7 mouse cellular contexts compared by ENCODE assay signal in the genomic region with DNA sequence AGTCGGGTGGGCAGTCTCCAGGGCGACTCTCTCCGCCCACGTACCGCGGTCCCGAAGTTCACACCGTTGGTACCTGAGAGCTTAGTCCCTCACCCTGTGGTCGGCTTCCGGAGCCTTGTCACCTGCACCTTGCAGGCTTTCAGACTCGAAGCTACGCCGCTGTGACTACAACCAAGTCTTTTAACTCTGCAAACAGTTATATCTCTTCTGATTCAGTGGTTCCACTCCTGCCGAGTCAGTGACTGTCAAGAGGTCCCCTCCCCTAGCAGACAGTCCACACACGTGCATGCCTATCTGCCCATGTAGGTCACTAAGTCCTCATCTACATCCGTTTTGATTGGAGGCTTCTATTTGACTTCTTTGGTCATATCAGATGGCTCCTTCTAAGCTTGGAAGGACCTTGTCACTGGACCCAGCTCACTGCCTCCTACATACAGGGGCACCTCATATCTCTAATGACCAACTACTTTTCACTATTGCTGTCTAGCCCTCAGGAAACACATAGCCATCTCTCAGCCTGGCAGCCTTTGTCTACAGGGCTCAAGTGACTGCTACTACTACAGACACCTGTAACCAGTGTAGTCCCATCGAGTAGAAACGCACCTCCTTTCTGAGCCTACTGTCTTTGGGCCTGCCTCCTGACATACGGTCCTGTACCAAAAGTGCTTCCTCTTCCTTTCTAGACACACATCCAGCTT. TPM values are rescaled to one million over a fixed set of nuclear protein-coding genes. Genes with fewer than 3 reads are reported as not detected.
DNase-seq lines count a peak whose midpoint lies in the region; ATAC-seq and TF ChIP-seq lines count a peak whose summit lies in the region.

No protein-coding gene starts in this region.

- no peaks in the 10 kb centered on the region for H3K9me3 ChIP-seq in forebrain, embryonic 13.5 days (replicated peaks)
- no peaks in the 10 kb centered on the region for H3K9me3 ChIP-seq in liver, embryonic 13.5 days (replicated peaks)

- H3K4me3 ChIP-seq in thymus, adult 2 months (ENCODE audit: control insufficient read depth, insufficient read depth, low read length) = peak overlapping the region; percentile 91
- H3K4me3 ChIP-seq in forebrain, embryonic 13.5 days = peak overlapping the region; percentile 69
- peak overlapping the region; percentile 81 for H3K4me3 ChIP-seq in liver, embryonic 13.5 days (replicated peaks)

- 5% methylated on average over 19 of the region's 19 CpGs for WGBS in thymus, adult 2 months
- WGBS in forebrain, embryonic 13.5 days = 14% methylated on average over 19 of the region's 19 CpGs
- WGBS in liver, embryonic 13.5 days (ENCODE audit: insufficient replicate concordance) = 8% methylated on average over 19 of the region's 19 CpGs

- no peak for TF ChIP-seq POLR2A in thymus, adult 2 months (IDR thresholded peaks at IDR 0.05; ENCODE audit: control insufficient read depth, extremely low read depth, insufficient read depth, low read length, poor library complexity)

- H3K9ac ChIP-seq in forebrain, embryonic 13.5 days = peak overlapping the region; percentile 75
- peak overlapping the region; percentile 86 for H3K9ac ChIP-seq in liver, embryonic 13.5 days

- ATAC-seq in forebrain, embryonic 13.5 days = peak; percentile 28
- peak; percentile 45 for ATAC-seq in liver, embryonic 13.5 days (ENCODE audit: low read depth)

- no peak for DNase-seq in thymus, adult 2 months
- no peak for DNase-seq in thymus, adult 18-20 months
- DNase-seq in liver, embryonic 13.5 days = no peak
- no peak for DNase-seq in layer of hippocampus, adult 18-20 months (ENCODE audit: low spot score in 2 of 2)
- no peak for DNase-seq in thymus, postnatal 25 days
- DNase-seq in thymus, postnatal 0 days (ENCODE audit: low spot score) = no peak

- H3K36me3 ChIP-seq in thymus, adult 2 months (ENCODE audit: control insufficient read depth, insufficient read depth, low read length) = peaks cover 8% of the 10 kb centered on the region
- H3K36me3 ChIP-seq in forebrain, embryonic 13.5 days (ENCODE audit: poor library complexity, severe bottlenecking) = peaks cover 36% of the 10 kb centered on the region
- peaks cover 37% of the 10 kb centered on the region for H3K36me3 ChIP-seq in liver, embryonic 13.5 days

- no peak for TF ChIP-seq CTCF in thymus, adult 2 months (IDR thresholded peaks at IDR 0.05; ENCODE audit: borderline replicate concordance, control insufficient read depth, extremely low read depth, insufficient read depth, low read length, poor library complexity)

- H3K4me1 ChIP-seq in thymus, adult 2 months (replicated peaks; ENCODE audit: control insufficient read depth, insufficient read depth, low read length) = peaks cover 20% of the 10 kb centered on the region
- H3K4me1 ChIP-seq in forebrain, embryonic 13.5 days = peaks cover 34% of the 10 kb centered on the region
- peaks cover 47% of the 10 kb centered on the region for H3K4me1 ChIP-seq in liver, embryonic 13.5 days (replicated peaks)

- H3K4me2 ChIP-seq in forebrain, embryonic 13.5 days = peak overlapping the region; percentile 89
- peak overlapping the region; percentile 91 for H3K4me2 ChIP-seq in liver, embryonic 13.5 days

- H3K27ac ChIP-seq in thymus, adult 2 months (ENCODE audit: control insufficient read depth, insufficient read depth, low read length) = peak overlapping the region; percentile 62
- peak overlapping the region; percentile 83 for H3K27ac ChIP-seq in forebrain, embryonic 13.5 days
- H3K27ac ChIP-seq in liver, embryonic 13.5 days = peak overlapping the region; percentile 97

- H3K27me3 ChIP-seq in thymus, adult 2 months (ENCODE audit: control insufficient read depth, insufficient read depth, low read length) = no peaks in the 10 kb centered on the region
- no peaks in the 10 kb centered on the region for H3K27me3 ChIP-seq in forebrain, embryonic 13.5 days
- peaks cover 5% of the 10 kb centered on the region; the same call in 1 of the 2 replicates for H3K27me3 ChIP-seq in liver, embryonic 13.5 days

RNA-seq across cellular contexts. Expression of a gene that starts 0.7 kb away (rescaled TPM):
- 2.6 and 4.6 TPM in 2 replicates for polyA plus RNA-seq in thymus, adult 2 months (2012; rRNA removed)
- polyA plus RNA-seq in forebrain, embryonic 13.5 days (2015; fragmentation: Nextera tagmentation; extraction: Ambion mirVana) = 0.93 and 1.1 TPM in 2 replicates
- polyA plus RNA-seq in liver, embryonic 13.5 days (2015; fragmentation: Nextera tagmentation; extraction: Ambion mirVana) = 0.19 and 0.23 TPM in 2 replicates
- total RNA-seq in layer of hippocampus, adult 18-20 months (2021) = under 1 TPM; 0.46 to 0.62 TPM
- 0.21 and 0.26 TPM in 2 replicates for polyA plus RNA-seq in thymus, postnatal 0 days (2015; fragmentation: Nextera tagmentation; extraction: Ambion mirVana)

RNA-seq across cellular contexts. Expression of a gene that starts 0.8 kb away (rescaled TPM):
- polyA plus RNA-seq in thymus, adult 2 months (2012; rRNA removed) = 73.2 and 79.9 TPM in 2 replicates
- 24.6 and 28.6 TPM in 2 replicates for polyA plus RNA-seq in forebrain, embryonic 13.5 days (2015; fragmentation: Nextera tagmentation; extraction: Ambion mirVana)
- 10.6 and 11.2 TPM in 2 replicates for polyA plus RNA-seq in liver, embryonic 13.5 days (2015; fragmentation: Nextera tagmentation; extraction: Ambion mirVana)
- total RNA-seq in layer of hippocampus, adult 18-20 months (2021) = 100 to 1,000 TPM; 109 to 116 TPM
- 33.3 and 35.4 TPM in 2 replicates for polyA plus RNA-seq in thymus, postnatal 0 days (2015; fragmentation: Nextera tagmentation; extraction: Ambion mirVana)

RNA-seq across cellular contexts. Expression of a gene that starts 8.7 kb away (rescaled TPM):
- 56.4 and 69.7 TPM in 2 replicates for polyA plus RNA-seq in thymus, adult 2 months (2012; rRNA removed)
- 4.1 and 5.6 TPM in 2 replicates for polyA plus RNA-seq in forebrain, embryonic 13.5 days (2015; fragmentation: Nextera tagmentation; extraction: Ambion mirVana)
- polyA plus RNA-seq in liver, embryonic 13.5 days (2015; fragmentation: Nextera tagmentation; extraction: Ambion mirVana) = 0.61 and 0.66 TPM in 2 replicates
- 10 to 100 TPM in 1 of 2 experiments, 1 to 10 TPM in 1; 8.9 to 12.2 TPM for total RNA-seq in layer of hippocampus, adult 18-20 months (2021)
- 2.3 and 4.0 TPM in 2 replicates for polyA plus RNA-seq in thymus, postnatal 0 days (2015; fragmentation: Nextera tagmentation; extraction: Ambion mirVana)

RNA-seq across cellular contexts. Expression of a gene that starts 12.7 kb away (rescaled TPM):
- 0.59 and 0.66 TPM in 2 replicates for polyA plus RNA-seq in thymus, adult 2 months (2012; rRNA removed)
- polyA plus RNA-seq in forebrain, embryonic 13.5 days (2015; fragmentation: Nextera tagmentation; extraction: Ambion mirVana) = 0.14 TPM in 1 of 2 replicates, not detected in the other
- 0.09 and 0.13 TPM in 2 replicates for polyA plus RNA-seq in liver, embryonic 13.5 days (2015; fragmentation: Nextera tagmentation; extraction: Ambion mirVana)
- total RNA-seq in layer of hippocampus, adult 18-20 months (2021) = not detected
- 0.85 and 0.91 TPM in 2 replicates for polyA plus RNA-seq in thymus, postnatal 0 days (2015; fragmentation: Nextera tagmentation; extraction: Ambion mirVana)

RNA-seq across cellular contexts. Expression of a gene that starts 13.5 kb away (rescaled TPM):
- polyA plus RNA-seq in thymus, adult 2 months (2012; rRNA removed) = 40.8 and 45.1 TPM in 2 replicates
- polyA plus RNA-seq in forebrain, embryonic 13.5 days (2015; fragmentation: Nextera tagmentation; extraction: Ambion mirVana) = 63.8 and 72.7 TPM in 2 replicates
- polyA plus RNA-seq in liver, embryonic 13.5 days (2015; fragmentation: Nextera tagmentation; extraction: Ambion mirVana) = 19.7 and 20.3 TPM in 2 replicates
- total RNA-seq in layer of hippocampus, adult 18-20 months (2021) = 10 to 100 TPM; 28.9 to 31.1 TPM
- 34.5 and 36.4 TPM in 2 replicates for polyA plus RNA-seq in thymus, postnatal 0 days (2015; fragmentation: Nextera tagmentation; extraction: Ambion mirVana)
